Mouse (Mus musculus) olfactory bulb, adult 2 months (tissue): ENCODE measurements around the gene Grid2.

ENCODE experiments used
- CTCF ChIP-seq: fragments of 200-500 bp; IDR thresholded peaks from 2 replicates; pipeline ENCODE4 v1.5.1; 2012; ENCODE audit warnings: low read depth, mild to moderate bottlenecking, low read length, moderate library complexity; ENCODE audit not compliant: insufficient read depth
- POLR2A ChIP-seq: fragments of 200-500 bp; IDR thresholded peaks from 2 replicates; pipeline ENCODE4 v1.6.1; 2012; ENCODE audit warnings: mild to moderate bottlenecking, low read depth, low read length, moderate library complexity; ENCODE audit not compliant: insufficient read depth

DNA sequence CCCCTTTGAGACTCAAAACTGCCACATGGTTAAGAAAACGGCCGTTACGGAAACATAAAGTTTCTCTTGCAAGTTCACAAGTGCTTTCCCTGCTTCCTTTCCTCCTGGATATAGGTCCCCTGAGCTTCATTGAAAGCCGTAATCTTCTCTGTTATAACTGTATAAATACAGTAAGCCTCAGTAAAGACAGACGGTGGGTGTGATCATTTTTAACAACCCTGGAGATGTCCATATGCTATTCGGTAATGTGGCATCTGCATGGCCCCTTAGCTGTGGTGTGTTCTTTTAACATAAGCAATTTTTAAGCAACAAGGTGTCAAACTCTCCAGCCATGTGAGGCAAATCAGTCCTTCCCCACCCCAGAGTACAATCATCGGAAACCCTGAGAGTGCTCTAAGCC, 892.9 kb downstream of the Grid2 start:
- TF ChIP-seq CTCF (no peak), POLR2A (no peak)
